Mouse (Mus musculus) urinary bladder, postnatal 0 days (tissue): Measurements from ENCODE around the gene Gm49405. TPM values are rescaled to one million over a fixed set of nuclear protein-coding genes. Genes with fewer than 3 reads are reported as not detected.

Source experiments
- polyA plus RNA-seq: library from polyadenylated mRNA; unstranded; fragments of >200 nt; fragmentation: Nextera tagmentation; extraction: Ambion mirVana; gene quantifications from 2 replicates; pipeline ENCODE4 v1.2.1, GENCODE M21; 2015

The Gm49405 gene
- 0.82 and 1.3 TPM in 2 replicates for polyA plus RNA-seq

GRCm38 (mm10) chr19:4000119-4000900, at the start of gene Gm49405, which contains the start of gene Nudt8:
TSS of gene Gm49405 (plus strand) at chr19:4000626.
TSS of gene Nudt8 (plus strand) at chr19:4000580.

GRCm38 (mm10) chr19:3958470-3958869, 42.0 kb upstream of the Gm49405 start, which contains the start of gene Aldh3b3:
TSS of gene Aldh3b3 (plus strand) at chr19:3958645.

GRCm38 (mm10) chr19:3972229-3972628, 28.2 kb upstream of the Gm49405 start, which contains the start of gene Aldh3b2:
TSS of gene Aldh3b2 (plus strand) at chr19:3972328.

GRCm38 (mm10) chr19:3986334-3986733, 14.1 kb upstream of the Gm49405 start, which contains the start of gene Acy3:
TSS of gene Acy3 (plus strand) at chr19:3986570.

GRCm38 (mm10) chr19:3992416-3992815, 8.0 kb upstream of the Gm49405 start, which contains the start of gene Tbx10:
TSS of gene Tbx10 (plus strand) at chr19:3992752.

GRCm38 (mm10) chr19:4003112-4003511, 2.7 kb downstream of the Gm49405 start, which contains the start of gene Doc2g:
TSS of gene Doc2g (plus strand) at chr19:4003313.

GRCm38 (mm10) chr19:4012432-4013022, 12.1 kb downstream of the Gm49405 start, which contains the start of gene Ndufv1:
TSS of gene Ndufv1 (minus strand) at chr19:4012806.

GRCm38 (mm10) chr19:4037788-4038232, 37.4 kb downstream of the Gm49405 start, which contains the start of gene Gstp1:
TSS of gene Gstp1 (minus strand) at chr19:4037985.

GRCm38 (mm10) chr19:4045966-4046865, 45.8 kb downstream of the Gm49405 start, which contains the start of gene Gstp2:
TSS of gene Gstp2 (minus strand) at chr19:4046023.

Other genes starting within 250 kb of the Gm49405 start
- 14.4 and 15.2 TPM in 2 replicates for gene Kmt5b, start 233.2 kb upstream of the Gm49405 start, polyA plus RNA-seq
- 21.8 and 25.8 TPM in 2 replicates for gene Chka, start 148.9 kb upstream of the Gm49405 start, polyA plus RNA-seq
- 18.2 and 23.2 TPM in 2 replicates for gene Tcirg1, start 93.5 kb upstream of the Gm49405 start, polyA plus RNA-seq
- 279 and 309 TPM in 2 replicates for gene Ndufs8, start 87.9 kb upstream of the Gm49405 start, polyA plus RNA-seq
- gene Aldh3b1, start 70.8 kb upstream of the Gm49405 start, polyA plus RNA-seq, result 3.3 and 8.6 TPM in 2 replicates
- 21.7 and 32.0 TPM in 2 replicates for gene Unc93b1, start 65.4 kb upstream of the Gm49405 start, polyA plus RNA-seq
- gene Aldh3b3, start 42.0 kb upstream of the Gm49405 start, polyA plus RNA-seq, result 0.29 and 0.30 TPM in 2 replicates
- gene Aldh3b2, start 28.3 kb upstream of the Gm49405 start, polyA plus RNA-seq, result 122 and 144 TPM in 2 replicates
- 6.1 and 7.0 TPM in 2 replicates for gene Acy3, start 14.1 kb upstream of the Gm49405 start, polyA plus RNA-seq
- gene Tbx10, start 7.9 kb upstream of the Gm49405 start, polyA plus RNA-seq, result 0.11 TPM in 1 of 2 replicates, not detected in the other
- 29.1 and 36.0 TPM in 2 replicates for gene Nudt8, start within 50 bp of the Gm49405 start, polyA plus RNA-seq
- 1.5 and 2.1 TPM in 2 replicates for gene Doc2g, start 2.7 kb downstream of the Gm49405 start, polyA plus RNA-seq
- gene Ndufv1, start 12.2 kb downstream of the Gm49405 start, polyA plus RNA-seq, result 170 and 175 TPM in 2 replicates
- 432 and 441 TPM in 2 replicates for gene Gstp1, start 37.4 kb downstream of the Gm49405 start, polyA plus RNA-seq
- 21.6 and 25.1 TPM in 2 replicates for gene Gstp2, start 45.4 kb downstream of the Gm49405 start, polyA plus RNA-seq
- 0.33 and 0.52 TPM in 2 replicates for gene Gstp3, start 58.9 kb downstream of the Gm49405 start, polyA plus RNA-seq
- not detected in 2 replicates for gene Cabp2, start 81.0 kb downstream of the Gm49405 start, polyA plus RNA-seq
- 75.9 and 93.8 TPM in 2 replicates for gene Cdk2ap2, start 96.6 kb downstream of the Gm49405 start, polyA plus RNA-seq
- 10.2 and 13.2 TPM in 2 replicates for gene Pitpnm1, start 99.4 kb downstream of the Gm49405 start, polyA plus RNA-seq
- 76.9 and 77.9 TPM in 2 replicates for gene Aip, start 125.2 kb downstream of the Gm49405 start, polyA plus RNA-seq
- gene Gpr152, start 139.2 kb downstream of the Gm49405 start, polyA plus RNA-seq, result not detected in 2 replicates
- 0.28 and 0.41 TPM in 2 replicates for gene Cabp4, start 143.4 kb downstream of the Gm49405 start, polyA plus RNA-seq
- gene Coro1b, start 148.0 kb downstream of the Gm49405 start, polyA plus RNA-seq, result 130 and 133 TPM in 2 replicates
- 0.54 and 0.65 TPM in 2 replicates for gene Ptprcap, start 153.0 kb downstream of the Gm49405 start, polyA plus RNA-seq
- 28.6 and 31.4 TPM in 2 replicates for gene Rps6kb2, start 162.7 kb downstream of the Gm49405 start, polyA plus RNA-seq
- gene Carns1, start 174.9 kb downstream of the Gm49405 start, polyA plus RNA-seq, result 5.8 and 7.8 TPM in 2 replicates
- 1.3 and 1.5 TPM in 2 replicates for gene Tbc1d10c, start 190.7 kb downstream of the Gm49405 start, polyA plus RNA-seq
- 476 and 486 TPM in 2 replicates for gene Ppp1ca, start 191.4 kb downstream of the Gm49405 start, polyA plus RNA-seq
- 12.6 and 15.8 TPM in 2 replicates for gene Rad9a, start 201.0 kb downstream of the Gm49405 start, polyA plus RNA-seq
- gene Clcf1, start 213.6 kb downstream of the Gm49405 start, polyA plus RNA-seq, result 1.8 TPM in 2 replicates
- not detected in 2 replicates for gene AC109138.7, start 213.7 kb downstream of the Gm49405 start, polyA plus RNA-seq
- gene Pold4, start 231.3 kb downstream of the Gm49405 start, polyA plus RNA-seq, result 44.5 and 63.8 TPM in 2 replicates